Mouse (Mus musculus): ENCODE data around the gene Cct6b.
A peak's percentile ranks its signal among the peaks of the same experiment; 100 is the strongest.

The Cct6b gene

GRCm38 (mm10) chr11:82763742-82764437 lies at the start of gene Cct6b, which contains the start of gene Zfp830:
TSS of gene Cct6b (minus strand) at chr11:82764321.
TSS of gene Zfp830 (plus strand) at chr11:82764345.
- peak; percentile 94 for DNase-seq (ENCODE audit: inconsistent ontology term)

- DNase-seq (ENCODE audit: inconsistent ontology term): peak; percentile 74
These were observed 44.4 kb upstream of the Cct6b start for GRCm38 (mm10) chr11:82808485-82808884.

GRCm38 (mm10) chr11:82807370-82807769 lies 43.2 kb upstream of the Cct6b start:
- DNase-seq (ENCODE audit: inconsistent ontology term): no peak

DNA sequence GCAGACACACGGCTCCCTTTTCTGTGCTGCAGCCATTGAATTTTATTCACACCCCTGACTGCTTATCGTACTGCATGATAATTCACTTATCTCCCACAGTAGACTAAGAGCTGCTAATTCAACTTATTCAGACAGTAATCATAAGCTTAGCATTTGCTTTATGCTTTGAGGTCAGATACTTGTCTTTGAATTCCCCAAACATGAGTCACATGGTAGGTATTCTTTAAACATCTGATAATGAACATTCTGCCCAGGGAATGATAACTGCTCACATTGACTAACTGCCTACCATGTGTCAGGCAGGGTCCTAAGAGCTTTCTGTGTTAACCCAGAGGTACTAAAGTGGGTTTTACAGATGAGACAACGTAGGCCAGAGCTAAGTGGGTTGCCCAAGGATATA lies 42.5 kb upstream of the Cct6b start:
- DNase-seq (ENCODE audit: inconsistent ontology term): peak; percentile 47

DNA sequence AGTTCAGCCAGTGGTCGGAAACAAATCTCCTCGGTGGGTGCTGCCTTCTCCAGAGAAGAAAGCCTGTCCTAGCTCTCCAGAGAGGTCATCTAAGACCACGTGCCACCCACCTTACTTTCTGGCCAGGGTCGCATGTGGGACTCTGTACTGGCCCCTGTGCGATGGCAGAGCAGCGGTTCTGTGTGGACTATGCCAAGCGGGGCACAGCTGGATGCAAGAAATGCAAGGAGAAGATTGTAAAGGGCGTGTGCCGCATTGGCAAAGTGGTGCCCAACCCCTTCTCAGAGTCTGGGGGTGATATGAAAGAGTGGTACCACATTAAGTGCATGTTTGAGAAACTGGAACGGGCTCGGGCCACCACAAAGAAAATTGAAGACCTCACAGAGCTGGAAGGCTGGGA lies 19.3 kb upstream of the Cct6b start:
- DNase-seq (ENCODE audit: inconsistent ontology term): no peak

- no peak for DNase-seq (ENCODE audit: inconsistent ontology term)
These were observed 18.1 kb upstream of the Cct6b start for GRCm38 (mm10) chr11:82782197-82782596.

- DNase-seq (ENCODE audit: inconsistent ontology term): peak; percentile 97
These were observed 17.1 kb upstream of the Cct6b start, which contains the start of gene Lig3 for GRCm38 (mm10) chr11:82780983-82781903. TSS of gene Lig3 (plus strand) at chr11:82781108.

- DNase-seq (ENCODE audit: inconsistent ontology term): no peak
These were observed 16.0 kb upstream of the Cct6b start for GRCm38 (mm10) chr11:82780134-82780533.

DNA sequence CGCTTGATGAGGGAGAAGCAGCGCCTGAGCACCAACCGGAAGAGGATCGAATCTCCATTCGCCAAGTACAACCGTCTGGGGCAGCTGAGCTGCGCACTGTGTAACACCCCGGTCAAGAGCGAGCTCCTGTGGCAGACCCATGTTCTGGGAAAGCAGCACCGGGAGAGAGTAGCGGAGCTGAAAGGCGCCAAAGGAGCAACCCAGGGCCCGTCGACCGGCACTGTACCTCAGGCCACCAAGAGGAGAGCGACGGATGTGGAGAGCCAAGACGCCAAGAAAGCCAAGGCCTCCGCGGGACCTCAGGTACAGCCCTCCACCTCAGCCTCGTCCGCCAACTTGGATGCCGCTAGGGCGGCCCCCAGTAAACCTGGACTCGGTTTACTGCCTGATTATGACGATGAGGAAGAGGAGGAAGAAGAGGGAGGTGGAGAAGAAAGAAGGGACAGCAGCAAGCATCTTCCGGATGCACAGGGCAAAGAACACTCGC lies 360 bp upstream of the Cct6b start:
- no peak for DNase-seq (ENCODE audit: inconsistent ontology term)

DNA sequence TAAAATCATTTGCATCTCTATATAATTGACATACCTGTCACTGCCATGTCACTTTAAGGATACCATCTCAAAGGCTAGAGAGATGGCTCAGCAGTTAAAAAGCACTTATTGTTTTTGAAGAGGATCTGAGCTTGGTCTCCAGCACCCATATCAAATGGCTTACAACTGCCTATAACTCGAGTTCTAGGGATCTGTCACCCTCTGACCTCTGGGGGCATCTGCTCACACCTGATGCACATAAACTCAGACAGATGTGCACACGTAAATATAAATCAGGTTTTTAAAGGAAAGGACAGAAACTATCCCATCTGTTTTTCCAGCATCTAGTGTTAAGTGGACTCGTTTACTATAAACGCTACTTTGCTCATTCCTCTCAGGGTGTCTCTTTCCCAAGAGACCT lies 860 bp downstream of the Cct6b start:
- DNase-seq (ENCODE audit: inconsistent ontology term): no peak

DNA sequence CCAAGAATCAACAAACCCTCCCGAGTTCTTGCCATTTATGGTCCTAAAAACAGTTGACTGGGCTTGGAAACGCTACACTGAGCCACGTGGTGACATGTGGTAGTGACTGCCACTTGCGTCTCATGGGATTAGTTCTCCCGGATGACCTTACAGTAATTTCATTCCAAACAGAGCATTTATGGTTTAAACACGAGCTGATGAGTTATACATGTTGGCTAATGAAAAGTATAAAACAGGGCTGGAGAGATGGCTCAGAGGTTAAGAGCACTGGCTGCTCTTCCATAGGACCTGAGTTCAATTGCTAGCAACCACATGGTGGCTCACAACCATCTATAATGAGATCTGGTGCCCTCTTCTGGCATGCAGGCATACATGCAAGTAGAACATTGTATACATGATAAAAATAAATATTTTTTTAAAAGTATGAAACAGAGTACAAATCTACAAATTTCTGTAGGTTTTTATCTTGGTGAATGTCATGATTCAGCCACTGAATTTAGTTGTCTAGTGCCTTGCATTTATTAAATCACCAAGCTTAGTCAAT lies 1.8 kb downstream of the Cct6b start:
- no peak for DNase-seq (ENCODE audit: inconsistent ontology term)

DNA sequence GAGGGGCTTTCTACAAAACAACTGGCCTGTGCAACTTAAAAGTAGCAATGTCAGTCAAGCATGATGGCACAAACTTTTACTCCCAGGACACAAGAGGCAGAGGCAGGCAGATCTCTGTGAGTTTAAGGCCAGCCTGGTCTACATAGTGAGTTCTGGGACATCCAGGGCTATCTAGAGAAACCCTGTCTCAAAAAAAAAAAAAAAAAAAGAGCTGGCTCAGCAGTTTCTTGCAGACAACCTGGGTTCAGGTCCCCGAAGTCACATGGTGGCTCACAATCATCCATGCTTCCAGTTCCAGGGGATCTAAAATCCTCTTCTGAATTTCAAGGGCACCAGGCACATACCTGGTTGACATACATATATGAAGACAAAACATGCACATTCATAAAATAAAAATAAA lies 8.2 kb downstream of the Cct6b start:
- no peak for DNase-seq (ENCODE audit: inconsistent ontology term)

DNA sequence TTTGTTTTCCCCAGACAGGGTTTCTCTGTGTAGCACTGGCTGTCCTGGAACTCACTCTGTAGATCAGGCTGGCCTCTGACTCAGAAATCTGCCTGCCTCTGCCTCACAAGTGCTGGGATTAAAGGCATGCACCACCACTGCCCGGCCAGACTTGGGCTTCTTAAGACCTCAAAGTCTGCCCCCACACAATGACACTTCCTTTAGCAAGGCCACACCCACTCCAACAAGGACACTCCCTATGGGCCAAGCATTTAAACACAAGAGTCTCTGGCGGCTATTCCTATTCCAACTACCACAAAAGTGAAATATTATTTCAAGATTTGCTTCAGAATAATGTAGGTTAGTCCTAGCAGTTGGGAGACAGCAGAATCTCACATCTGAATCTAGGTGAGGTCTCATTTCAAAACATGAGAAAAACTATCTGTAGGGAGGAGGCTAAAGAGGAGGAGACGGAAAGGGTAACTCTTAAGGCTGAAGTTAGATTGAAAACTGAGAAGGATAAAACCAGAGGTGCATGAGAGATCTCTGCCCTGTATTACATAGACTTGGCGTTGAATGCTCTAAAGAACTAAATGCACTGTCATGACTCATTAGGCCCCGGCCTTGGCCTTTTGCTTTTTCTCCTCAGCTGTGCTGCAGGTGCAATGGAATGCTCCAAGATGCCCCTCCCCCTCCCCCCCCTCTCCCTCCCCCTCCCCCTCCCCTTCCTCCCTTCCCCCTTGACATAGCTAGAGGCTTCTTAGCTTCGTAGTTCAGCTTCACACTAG lies 11.6 kb downstream of the Cct6b start:
- no peak for DNase-seq (ENCODE audit: inconsistent ontology term)

- DNase-seq (ENCODE audit: inconsistent ontology term): no peak
These were observed 17.2 kb downstream of the Cct6b start for GRCm38 (mm10) chr11:82746857-82747366.

GRCm38 (mm10) chr11:82746138-82746537 lies 18.0 kb downstream of the Cct6b start:
- DNase-seq (ENCODE audit: inconsistent ontology term): peak; percentile 3

- DNase-seq (ENCODE audit: inconsistent ontology term): no peak
These were observed 25.1 kb downstream of the Cct6b start for GRCm38 (mm10) chr11:82739006-82739405.

GRCm38 (mm10) chr11:82734227-82734626 lies 29.9 kb downstream of the Cct6b start:
- no peak for DNase-seq (ENCODE audit: inconsistent ontology term)

DNA sequence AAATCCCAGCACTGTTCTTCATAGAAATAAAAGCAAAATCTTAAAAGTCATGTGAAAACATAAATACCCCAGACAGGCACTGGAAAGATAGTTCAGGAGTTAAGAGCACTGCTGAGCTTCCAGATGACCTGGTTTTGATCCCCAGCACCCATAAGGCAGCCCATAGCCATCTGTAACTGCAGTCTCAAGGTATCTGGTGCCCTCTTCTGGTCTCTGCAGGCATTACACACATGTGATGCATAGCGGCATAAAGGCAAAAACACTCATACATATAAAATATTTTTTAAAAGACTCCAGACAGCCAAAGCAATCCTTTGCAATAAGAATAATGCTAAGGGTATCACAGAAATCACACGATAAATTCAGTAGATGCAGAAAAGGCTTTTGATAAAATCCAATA lies 37.3 kb downstream of the Cct6b start:
- no peak for DNase-seq (ENCODE audit: inconsistent ontology term)

DNA sequence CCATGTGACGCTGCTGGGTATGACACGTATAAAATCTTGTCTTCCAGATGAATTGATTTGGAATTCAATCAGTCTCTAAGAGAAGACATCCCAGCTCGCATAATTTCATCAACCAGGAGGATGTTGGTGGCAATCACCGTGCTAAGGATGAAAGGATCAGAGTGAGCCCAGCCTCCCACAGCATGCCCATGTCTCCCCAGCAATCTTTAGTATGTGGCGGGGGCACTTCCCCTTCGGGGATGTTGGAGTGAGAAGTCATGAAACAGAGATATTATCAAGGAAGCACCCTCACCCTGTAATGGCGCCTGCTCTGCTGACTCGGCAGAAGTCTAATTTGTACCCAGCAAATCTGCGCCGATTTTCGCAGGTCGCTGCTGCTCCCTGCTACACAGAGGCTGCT lies 44.8 kb downstream of the Cct6b start:
- no peak for DNase-seq (ENCODE audit: inconsistent ontology term)

GRCm38 (mm10) chr11:82712681-82713080 lies 51.4 kb downstream of the Cct6b start:
- DNase-seq (ENCODE audit: inconsistent ontology term): no peak

DNA sequence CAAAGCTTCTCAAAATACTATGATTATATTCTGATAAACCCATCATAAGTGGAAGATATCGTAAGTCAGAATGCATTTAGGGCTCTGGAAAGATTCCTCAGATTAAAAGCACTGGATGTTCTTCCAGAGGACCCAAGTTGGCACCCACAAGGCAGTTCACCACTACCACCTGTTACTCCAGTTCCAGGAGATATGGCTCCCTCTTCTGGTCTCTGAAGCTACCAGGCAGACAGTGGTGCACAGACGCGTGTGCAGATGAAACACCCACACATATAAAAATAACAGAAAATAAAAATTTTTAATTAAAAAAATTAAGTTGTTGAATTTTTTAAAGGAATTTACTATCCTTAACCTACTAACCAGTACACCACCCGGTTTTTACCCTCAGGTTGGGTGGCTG lies 55.2 kb downstream of the Cct6b start:
- DNase-seq (ENCODE audit: inconsistent ontology term): no peak

Measured in Muller cell, postnatal 12 days (primary cell).